Mouse (Mus musculus): Measurements from ENCODE around the gene Gm14412. TPM values are rescaled to one million over a fixed set of nuclear protein-coding genes. Genes with fewer than 3 reads are reported as not detected.
"Not testable (repeated sequence)": the region's sequence is repeated elsewhere in the genome, so short reads cannot be mapped to it uniquely, and the experiment has no call there.

Gene Gm14412
- total RNA-seq (2017): not detected in 2 replicates

GRCm38 (mm10) chr2:177324257-177324733, at the start of gene Gm14412:
Gm14412 (minus strand) TSS chr2:177324307.
- ATAC-seq (ENCODE audit: extremely low read depth, insufficient number of reproducible peaks, low FRiP score, poor library complexity, severe bottlenecking): not testable (repeated sequence)

GRCm38 (mm10) chr2:177329661-177330292, 5.7 kb upstream of the Gm14412 start:
- ATAC-seq (ENCODE audit: extremely low read depth, insufficient number of reproducible peaks, low FRiP score, poor library complexity, severe bottlenecking): not testable (repeated sequence)

- ATAC-seq (ENCODE audit: extremely low read depth, insufficient number of reproducible peaks, low FRiP score, poor library complexity, severe bottlenecking): not testable (repeated sequence)
Measured at GRCm38 (mm10) chr2:177321361-177321760, 2.7 kb downstream of the Gm14412 start.

DNA sequence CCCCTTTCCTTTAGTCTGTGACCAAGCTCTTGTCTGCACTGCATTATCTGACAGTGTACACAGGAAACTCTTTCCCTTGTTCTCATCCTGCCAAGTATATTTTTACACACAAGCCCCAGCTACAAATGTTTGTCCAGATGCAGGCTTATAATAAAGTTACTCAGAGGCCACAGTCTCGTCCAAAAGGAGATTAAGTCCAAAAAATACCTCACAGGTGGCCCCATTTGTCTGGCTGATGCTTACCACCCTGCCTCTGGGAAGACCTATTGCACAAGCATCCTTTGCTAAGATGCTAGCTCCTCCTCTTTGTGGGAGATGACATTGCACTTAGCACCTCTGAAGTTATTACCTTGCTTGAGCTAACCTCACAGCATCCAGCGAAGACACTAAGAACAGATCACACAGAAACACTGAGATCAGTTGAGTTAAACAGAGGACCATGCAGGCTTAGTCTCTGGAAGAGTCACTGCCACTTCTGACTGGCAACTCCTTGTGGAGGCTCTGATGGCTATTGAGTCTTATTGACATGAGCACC, 3.3 kb downstream of the Gm14412 start:
- ATAC-seq (ENCODE audit: extremely low read depth, insufficient number of reproducible peaks, low FRiP score, poor library complexity, severe bottlenecking): not testable (repeated sequence)

- no peak for ATAC-seq (ENCODE audit: extremely low read depth, insufficient number of reproducible peaks, low FRiP score, poor library complexity, severe bottlenecking)
Measured at GRCm38 (mm10) chr2:177318996-177319395, 5.1 kb downstream of the Gm14412 start.

- ATAC-seq (ENCODE audit: extremely low read depth, insufficient number of reproducible peaks, low FRiP score, poor library complexity, severe bottlenecking): not testable (repeated sequence)
Measured at GRCm38 (mm10) chr2:177309627-177310026, 14.5 kb downstream of the Gm14412 start.

DNA sequence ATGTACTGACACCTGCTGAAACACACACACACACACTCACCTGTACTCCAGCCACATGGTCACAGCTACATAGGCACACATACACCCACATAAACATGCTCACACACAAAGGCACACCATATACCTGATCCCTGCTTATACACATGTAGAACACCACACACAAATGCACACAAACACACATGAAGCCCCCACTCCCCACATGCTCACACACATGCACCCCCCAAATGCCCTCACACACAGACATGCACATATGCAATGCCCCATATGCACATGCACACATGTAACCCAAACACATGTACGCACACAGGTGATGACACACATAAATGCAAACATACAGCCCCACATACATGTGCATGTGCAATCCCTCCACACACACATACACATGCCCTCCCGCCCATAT, 19.1 kb downstream of the Gm14412 start:
- not testable (repeated sequence) for ATAC-seq (ENCODE audit: extremely low read depth, insufficient number of reproducible peaks, low FRiP score, poor library complexity, severe bottlenecking)

GRCm38 (mm10) chr2:177283701-177284100, 40.4 kb downstream of the Gm14412 start:
- ATAC-seq (ENCODE audit: extremely low read depth, insufficient number of reproducible peaks, low FRiP score, poor library complexity, severe bottlenecking): not testable (repeated sequence)

DNA sequence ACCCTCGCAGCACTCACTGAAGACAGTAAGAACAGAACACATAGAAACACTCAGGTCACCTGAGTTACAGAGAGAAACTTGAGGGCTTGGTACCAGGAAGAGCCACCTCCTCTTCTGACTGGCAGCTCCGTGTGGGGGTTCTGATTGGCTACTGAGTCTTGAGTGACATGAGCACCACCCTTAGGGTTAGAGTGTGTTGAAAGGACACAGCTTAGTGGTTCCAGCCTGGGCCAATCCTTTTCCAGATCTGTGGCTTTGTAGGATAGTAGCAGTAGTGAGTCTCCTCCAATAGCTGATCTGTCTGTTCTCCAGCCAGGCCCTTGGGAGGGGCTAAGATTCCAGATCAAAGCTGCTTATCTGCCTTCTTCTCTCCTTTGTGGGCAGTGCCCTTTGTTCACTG, 46.4 kb downstream of the Gm14412 start:
- not testable (repeated sequence) for ATAC-seq (ENCODE audit: extremely low read depth, insufficient number of reproducible peaks, low FRiP score, poor library complexity, severe bottlenecking)

- not testable (repeated sequence) for ATAC-seq (ENCODE audit: extremely low read depth, insufficient number of reproducible peaks, low FRiP score, poor library complexity, severe bottlenecking)
Measured at GRCm38 (mm10) chr2:177272237-177272636, 51.9 kb downstream of the Gm14412 start.

DNA sequence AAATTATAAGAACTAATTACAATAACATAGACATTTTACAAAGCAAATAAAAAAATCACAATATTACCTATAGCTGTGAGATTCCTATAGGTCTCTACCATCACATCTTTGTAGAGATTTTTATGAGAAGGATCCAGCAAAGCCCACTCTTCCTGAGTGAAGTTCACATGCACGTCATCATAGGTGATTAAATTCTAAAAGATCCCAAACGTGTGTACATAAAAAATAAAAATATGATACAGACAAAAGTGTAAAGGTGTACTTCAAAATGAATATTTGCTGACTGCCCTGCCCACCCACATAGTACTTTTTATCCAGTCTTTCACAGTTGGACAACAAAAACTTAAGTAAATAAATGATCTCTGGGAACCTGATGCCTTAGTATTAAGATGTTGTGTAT, 57.2 kb downstream of the Gm14412 start, which contains the start of gene Gm14409:
TSS of gene Gm14409 (minus strand) at position 101 of the 400 bp plus-strand sequence.
- ATAC-seq (ENCODE audit: extremely low read depth, insufficient number of reproducible peaks, low FRiP score, poor library complexity, severe bottlenecking): not testable (repeated sequence)

Other genes with a start within 250 kb of the Gm14412 start
- not detected in 2 replicates for gene Gm14401, start 250.0 kb downstream of the Gm14412 start, total RNA-seq (2017)
- gene Gm14410, start 117.9 kb downstream of the Gm14412 start, total RNA-seq (2017): 2.3 and 4.3 TPM in 2 replicates
- not detected in 2 replicates for gene Gm14409, start 57.3 kb downstream of the Gm14412 start, total RNA-seq (2017)
- not detected in 2 replicates for gene Gm14418, start 74.0 kb upstream of the Gm14412 start, total RNA-seq (2017)
- gene Zfp970, start 140.4 kb upstream of the Gm14412 start, total RNA-seq (2017): 4.3 and 4.8 TPM in 2 replicates
- 0.98 and 2.1 TPM in 2 replicates for gene Gm14403, start 173.9 kb upstream of the Gm14412 start, total RNA-seq (2017)

Measured in neutrophil, adult 5-6 weeks (primary cell).